Mouse (Mus musculus) brain, embryonic 14.5 days (tissue): ENCODE measurements around the gene Cd2.

Source experiments
- CTCF ChIP-seq: fragments of 200-500 bp; IDR thresholded peaks from 2 replicates; pipeline ENCODE4 v1.5.1; 2012; ENCODE audit warnings: inconsistent platforms, mild to moderate bottlenecking, moderate library complexity, borderline replicate concordance; ENCODE audit not compliant: insufficient read depth, insufficient read length; ENCODE audit errors: extremely low read depth
- POLR2A ChIP-seq: fragments of 200-500 bp; IDR thresholded peaks from 2 replicates; pipeline ENCODE4 v1.6.1; 2012; ENCODE audit warnings: mild to moderate bottlenecking, inconsistent platforms, borderline replicate concordance; ENCODE audit not compliant: poor library complexity, insufficient read depth, insufficient read length, severe bottlenecking; ENCODE audit errors: extremely low read depth

GRCm38 (mm10) chr3:101280348-101281311 is 7.1 kb downstream of the Cd2 start:
- no peak for TF ChIP-seq CTCF
- TF ChIP-seq POLR2A = no peak
